Mouse (Mus musculus) CH12.LX (cell line): ENCODE data around the gene Samd1. TPM values are rescaled to one million over a fixed set of nuclear protein-coding genes. Genes with fewer than 3 reads are reported as not detected.

ENCODE experiments used
- DNase-seq: peaks from one replicate; pipeline ENCODE4 v3.0.0-alpha.2; 2013; ENCODE audit errors: extremely low read depth
- H3K27ac ChIP-seq: 2 replicates; pipeline ENCODE4 v1.5.1; 2012; ENCODE audit warnings: low read depth, mild to moderate bottlenecking, control low read depth, moderate library complexity; ENCODE audit not compliant: insufficient read depth
- H3K27me3 ChIP-seq: replicated peaks from 2 replicates; pipeline ENCODE3; 2012; ENCODE audit warnings: inconsistent platforms
- H3K36me3 ChIP-seq, 2 experiments: replicated peaks in 1 of 2; 2 replicates each; pipeline versions ENCODE3 to v1.6.1; 2012; ENCODE audit warnings: inconsistent platforms in 1 of 2, low read length in 1 of 2, mild to moderate bottlenecking in 1 of 2, mixed read lengths in 1 of 2, moderate library complexity in 1 of 2; ENCODE audit not compliant: control insufficient read depth in 1 of 2, insufficient read depth in 1 of 2
- H3K4me1 ChIP-seq, 2 experiments: 2 replicates each; pipeline ENCODE4 v1.6.1; 2012; ENCODE audit warnings: inconsistent platforms in 1 of 2, moderate library complexity in 1 of 2; ENCODE audit not compliant: insufficient read depth in 2 of 2, control insufficient read depth in 1 of 2
- H3K4me2 ChIP-seq: 2 replicates; pipeline ENCODE4 v1.6.1; 2012; ENCODE audit warnings: low read depth, mild to moderate bottlenecking, control low read depth; ENCODE audit not compliant: poor library complexity, insufficient read depth, severe bottlenecking
- H3K4me3 ChIP-seq, 3 experiments: fragments of 150-350 bp in 1 of 3; sonication (generic) in 1 of 3; replicated peaks in 1 of 3; 2 replicates each; pipeline versions ENCODE3 to v1.5.1; 2011 to 2012; ENCODE audit warnings: low read depth in 2 of 3, low read length in 2 of 3, mild to moderate bottlenecking in 2 of 3, moderate library complexity in 2 of 3, control low read depth in 1 of 3, improper control_type of control experiment in 1 of 3, inconsistent platforms in 1 of 3, mixed read lengths in 1 of 3; ENCODE audit not compliant: poor library complexity in 1 of 3
- H3K79me2 ChIP-seq: replicated peaks from 2 replicates; pipeline ENCODE4 v1.6.1; 2012; ENCODE audit warnings: mild to moderate bottlenecking, moderate library complexity; ENCODE audit not compliant: control insufficient read depth, poor library complexity, insufficient read depth, severe bottlenecking; ENCODE audit errors: extremely low read depth
- H3K9ac ChIP-seq: 2 replicates; pipeline ENCODE4 v1.6.1; 2012; ENCODE audit warnings: low read depth, mild to moderate bottlenecking, control low read depth, moderate library complexity; ENCODE audit not compliant: insufficient read depth
- H3K9me3 ChIP-seq: replicated peaks from 2 replicates; pipeline ENCODE3; 2012; ENCODE audit warnings: low read length, inconsistent platforms, mixed read lengths
- BHLHE40 ChIP-seq: IDR thresholded peaks from 2 replicates; pipeline ENCODE4 v1.6.1; 2011; ENCODE audit warnings: mild to moderate bottlenecking, low read depth, low read length, improper control_type of control experiment
- CHD1 ChIP-seq: IDR thresholded peaks from 2 replicates; pipeline ENCODE4 v1.6.1; 2012; ENCODE audit warnings: low read depth, low read length, improper control_type of control experiment, inconsistent platforms
- CHD2 ChIP-seq: IDR thresholded peaks from 2 replicates; pipeline ENCODE4 v1.6.1; 2011; ENCODE audit warnings: low read length, improper control_type of control experiment
- CTCF ChIP-seq, 2 experiments: IDR thresholded peaks in 1 of 2; conservative IDR thresholded peaks in 1 of 2; 2 replicates each; pipeline ENCODE4 v1.5.1; 2011 to 2012; ENCODE audit warnings: low read depth in 2 of 2, low read length in 2 of 2, improper control_type of control experiment in 1 of 2, inconsistent platforms in 1 of 2, mild to moderate bottlenecking in 1 of 2, moderate library complexity in 1 of 2
- E2F4 ChIP-seq: IDR thresholded peaks from 2 replicates; pipeline ENCODE4 v1.6.1; 2011; ENCODE audit warnings: low read depth, low read length, improper control_type of control experiment; ENCODE audit not compliant: insufficient replicate concordance
- ELF1 ChIP-seq: IDR thresholded peaks from 2 replicates; pipeline ENCODE4 v1.6.1; 2014; ENCODE audit warnings: low read depth, mild to moderate bottlenecking, inconsistent platforms, low read length, improper control_type of control experiment
- EP300 ChIP-seq: IDR thresholded peaks from 2 replicates; pipeline ENCODE4 v1.6.1; 2011; ENCODE audit warnings: low read length, improper control_type of control experiment
- ETS1 ChIP-seq: conservative IDR thresholded peaks from 2 replicates; pipeline ENCODE4 v1.6.1; 2012; ENCODE audit warnings: low read depth, mild to moderate bottlenecking, inconsistent platforms, low read length, improper control_type of control experiment, moderate library complexity
- GABPA ChIP-seq: IDR thresholded peaks from 2 replicates; pipeline ENCODE4 v1.6.1; 2012; ENCODE audit warnings: low read depth, low read length, improper control_type of control experiment, inconsistent platforms; ENCODE audit not compliant: insufficient replicate concordance
- HCFC1 ChIP-seq: IDR thresholded peaks from 2 replicates; pipeline ENCODE4 v1.6.1; 2012; ENCODE audit warnings: low read depth, mild to moderate bottlenecking, inconsistent platforms, low read length, improper control_type of control experiment
- IRF4 ChIP-seq: IDR thresholded peaks from 2 replicates; pipeline ENCODE4 v1.6.1; 2014; ENCODE audit warnings: low read depth, mild to moderate bottlenecking, inconsistent platforms, low read length, improper control_type of control experiment
- JUN ChIP-seq: IDR thresholded peaks from 2 replicates; pipeline ENCODE4 v1.6.1; 2011; ENCODE audit warnings: low read depth, mild to moderate bottlenecking, low read length, improper control_type of control experiment, moderate library complexity; ENCODE audit not compliant: insufficient read depth
- JUND ChIP-seq: conservative IDR thresholded peaks from 2 replicates; pipeline ENCODE4 v1.6.1; 2011; ENCODE audit warnings: low read depth, low read length, improper control_type of control experiment
- KAT2A ChIP-seq: IDR thresholded peaks from 2 replicates; pipeline ENCODE4 v1.6.1; 2012; ENCODE audit warnings: low read length, improper control_type of control experiment, inconsistent platforms; ENCODE audit not compliant: insufficient replicate concordance
- MAFK ChIP-seq: IDR thresholded peaks from 2 replicates; pipeline ENCODE4 v1.6.1; 2011; ENCODE audit warnings: low read length, improper control_type of control experiment; ENCODE audit not compliant: insufficient replicate concordance
- MAX ChIP-seq: IDR thresholded peaks from 2 replicates; pipeline ENCODE4 v1.6.1; 2011; ENCODE audit warnings: low read length, improper control_type of control experiment
- MAZ ChIP-seq: IDR thresholded peaks from 2 replicates; pipeline ENCODE4 v1.6.1; 2012; ENCODE audit warnings: low read depth, mild to moderate bottlenecking, inconsistent platforms, low read length, improper control_type of control experiment, moderate library complexity
- MEF2A ChIP-seq: IDR thresholded peaks from 2 replicates; pipeline ENCODE4 v1.6.1; 2014; ENCODE audit warnings: low read depth, mild to moderate bottlenecking, inconsistent platforms, low read length, improper control_type of control experiment, borderline replicate concordance
- MXI1 ChIP-seq: IDR thresholded peaks from 2 replicates; pipeline ENCODE4 v1.6.1; 2011; ENCODE audit warnings: mild to moderate bottlenecking, low read depth, low read length, improper control_type of control experiment
- MYC ChIP-seq: IDR thresholded peaks from 2 replicates; pipeline ENCODE4 v1.6.1; 2011; ENCODE audit warnings: low read depth, mild to moderate bottlenecking, improper control_type of control experiment, low read length
- NELFE ChIP-seq: IDR thresholded peaks from 2 replicates; pipeline ENCODE4 v1.6.1; 2011; ENCODE audit warnings: low read depth, low read length, improper control_type of control experiment
- NRF1 ChIP-seq: IDR thresholded peaks from 2 replicates; pipeline ENCODE4 v1.6.1; 2014; ENCODE audit warnings: low read depth, mild to moderate bottlenecking, inconsistent platforms, low read length, improper control_type of control experiment, moderate library complexity
- PAX5 ChIP-seq: IDR thresholded peaks from 2 replicates; pipeline ENCODE4 v1.6.1; 2012; ENCODE audit warnings: low read length, inconsistent platforms, mixed read lengths
- POLR2A ChIP-seq: IDR thresholded peaks from 2 replicates; pipeline ENCODE4 v1.6.1; 2011; ENCODE audit warnings: low read depth, mild to moderate bottlenecking, improper control_type of control experiment, low read length
- POLR2AphosphoS2 ChIP-seq: IDR thresholded peaks from 2 replicates; pipeline ENCODE4 v1.6.1; 2011; ENCODE audit warnings: low read depth, low read length, improper control_type of control experiment
- RAD21 ChIP-seq: IDR thresholded peaks from 2 replicates; pipeline ENCODE4 v1.6.1; 2011; ENCODE audit warnings: low read depth, mild to moderate bottlenecking, low read length, improper control_type of control experiment, moderate library complexity
- RCOR1 ChIP-seq: conservative IDR thresholded peaks from 2 replicates; pipeline ENCODE4 v1.6.1; 2012; ENCODE audit warnings: low read depth, mild to moderate bottlenecking, inconsistent platforms, low read length, improper control_type of control experiment
- SIN3A ChIP-seq: IDR thresholded peaks from 2 replicates; pipeline ENCODE4 v1.6.1; 2012; ENCODE audit warnings: low read length, improper control_type of control experiment, inconsistent platforms
- SMC3 ChIP-seq: IDR thresholded peaks from 2 replicates; pipeline ENCODE4 v1.6.1; 2011; ENCODE audit warnings: low read depth, low read length, improper control_type of control experiment
- TBP ChIP-seq: conservative IDR thresholded peaks from 2 replicates; pipeline ENCODE4 v1.6.1; 2011; ENCODE audit warnings: low read depth, low read length, improper control_type of control experiment
- TCF12 ChIP-seq: IDR thresholded peaks from 2 replicates; pipeline ENCODE4 v1.6.1; 2014; ENCODE audit warnings: low read depth, mild to moderate bottlenecking, inconsistent platforms, low read length, improper control_type of control experiment
- UBTF ChIP-seq: IDR thresholded peaks from 2 replicates; pipeline ENCODE4 v1.6.1; 2012; ENCODE audit warnings: low read depth, mild to moderate bottlenecking, inconsistent platforms, low read length, improper control_type of control experiment, moderate library complexity
- USF1 ChIP-seq: IDR thresholded peaks from 2 replicates; pipeline ENCODE4 v1.6.1; 2014; ENCODE audit warnings: low read depth, mild to moderate bottlenecking, inconsistent platforms, low read length, improper control_type of control experiment
- USF2 ChIP-seq: conservative IDR thresholded peaks from 2 replicates; pipeline ENCODE4 v1.6.1; 2011; ENCODE audit warnings: low read depth, low read length, improper control_type of control experiment
- ZC3H11A ChIP-seq: IDR thresholded peaks from 2 replicates; pipeline ENCODE4 v1.6.1; 2012; ENCODE audit warnings: low read depth, mild to moderate bottlenecking, inconsistent platforms, low read length, improper control_type of control experiment
- ZKSCAN1 ChIP-seq: IDR thresholded peaks from 2 replicates; pipeline ENCODE4 v1.6.1; 2012; ENCODE audit warnings: low read depth, inconsistent platforms, low read length, improper control_type of control experiment, borderline replicate concordance
- ZMIZ1 ChIP-seq: IDR thresholded peaks from 2 replicates; pipeline ENCODE4 v1.6.1; 2012; ENCODE audit warnings: low read depth, mild to moderate bottlenecking, inconsistent platforms, low read length, improper control_type of control experiment
- ZNF384 ChIP-seq: IDR thresholded peaks from 2 replicates; pipeline ENCODE4 v1.6.1; 2012; ENCODE audit warnings: low read depth, low read length, improper control_type of control experiment, inconsistent platforms
- dilution Hi-C: fragments of 300-500 bp; cut with MboI; formaldehyde crosslinking; loops from 2 replicates; pipeline ENCODE4 v1.14.3; 2020; ENCODE audit warnings: low sequenced_read_pairs; ENCODE audit not compliant: extremely low pct_unique_long_range_greater_than_20kb, extremely low pct_ligation_motif_present
- in situ Hi-C: fragments of 300-500 bp; cut with MboI; formaldehyde crosslinking; loops from 3 replicates; pipeline ENCODE4 v1.14.3; 2019; ENCODE audit warnings: low sequenced_read_pairs, low pct_ligation_motif_present, low pct_unique_long_range_greater_than_20kb, mixed read lengths
- polyA plus RNA-seq: library from polyadenylated mRNA; unstranded; fragments of >175 nt; gene quantifications from 2 replicates; pipeline ENCODE4 v1.2.1, GENCODE M21; 2012; ENCODE audit warnings: low read depth; ENCODE audit not compliant: insufficient read length
- total RNA-seq, 2 experiments: library from RNA; depleted of rRNA; stranded (reverse); fragments of 300-350 nt in 1 of 2; fragments of >200 nt in 1 of 2; gene quantifications; 2 replicates each; pipeline ENCODE4 v1.2.3; 2012 to 2014

Gene Samd1
- total and polyA plus RNA-seq, 3 experiments, result 42.1 to 54.5 (median 42.3) TPM

GRCm38 (mm10) chr8:84042066-84042947 is 44.8 kb downstream of the Samd1 start, which contains the start of gene Il27ra:
Gene Il27ra, minus strand, starts transcription at chr8:84042589.
- TF ChIP-seq UBTF (no peak), MEF2A (no peak), TCF12 (no peak), CHD1 (no peak), CTCF (conservative IDR thresholded peaks at IDR 0.05 in 1 of 2, IDR thresholded peaks at IDR 0.05 in 1 of 2; ENCODE audit: low read depth in 2 of 2, low read length in 2 of 2) (peak; percentile 53 to 78), RAD21 (peak; percentile 51), ZC3H11A (no peak), ZNF384 (no peak), ZKSCAN1 (no peak), SMC3 (peak; percentile 36), MYC (no peak), POLR2AphosphoS2 (no peak), KAT2A (peak; percentile 72; the same call in 1 of the 2 replicates), JUN (no peak), E2F4 (no peak), MAZ (0 out of 2 replicates have a peak, but pooled peaks have one; percentile 14), TBP (no peak), PAX5 (no peak), EP300 (no peak), NELFE (no peak), BHLHE40 (peak; percentile 66), RCOR1 (no peak), IRF4 (peak; percentile 24; the same call in 1 of the 2 replicates), MAFK (no peak), MAX (no peak), ZMIZ1 (no peak), CHD2 (no peak), NRF1 (peak; percentile 45), ELF1 (no peak), SIN3A (peak; percentile 50; the same call in 1 of the 2 replicates), MXI1 (peak; percentile 54; the same call in 1 of the 2 replicates), JUND (no peak), GABPA (no peak), HCFC1 (no peak), USF1 (no peak), ETS1 (no peak), USF2 (no peak), POLR2A (no peak; the same call in 1 of the 2 replicates)
- peak within 1 kb of the TSS; percentile 59 for H3K9ac ChIP-seq
- dilution Hi-C loops (no loop called here), in situ Hi-C loops (loop anchor here (25.0 kb wide), 1 partner anchor 295 kb away; no protein-coding TSS in a partner anchor)
- peak within 1 kb of the TSS; percentile 79 for H3K4me2 ChIP-seq
- peaks cover 0 to 20% of the 10 kb centered on the region in 2 experiments for H3K36me3 ChIP-seq
- peak within 1 kb of the TSS; percentile 44 to 66 (median 66) for H3K4me3 ChIP-seq
- DNase-seq, result peak; percentile 58
- H3K27me3 ChIP-seq, result peaks cover 9% of the 10 kb centered on the region
- H3K27ac ChIP-seq, result no peak within 1 kb of the TSS
- no peaks in the 10 kb centered on the region for H3K79me2 ChIP-seq
- peaks cover 3% of the 10 kb centered on the region for H3K9me3 ChIP-seq
- peaks cover 6 to 20% of the 10 kb centered on the region in 2 experiments for H3K4me1 ChIP-seq
